9 mouse cellular contexts compared by ENCODE assay signal in the genomic region with DNA sequence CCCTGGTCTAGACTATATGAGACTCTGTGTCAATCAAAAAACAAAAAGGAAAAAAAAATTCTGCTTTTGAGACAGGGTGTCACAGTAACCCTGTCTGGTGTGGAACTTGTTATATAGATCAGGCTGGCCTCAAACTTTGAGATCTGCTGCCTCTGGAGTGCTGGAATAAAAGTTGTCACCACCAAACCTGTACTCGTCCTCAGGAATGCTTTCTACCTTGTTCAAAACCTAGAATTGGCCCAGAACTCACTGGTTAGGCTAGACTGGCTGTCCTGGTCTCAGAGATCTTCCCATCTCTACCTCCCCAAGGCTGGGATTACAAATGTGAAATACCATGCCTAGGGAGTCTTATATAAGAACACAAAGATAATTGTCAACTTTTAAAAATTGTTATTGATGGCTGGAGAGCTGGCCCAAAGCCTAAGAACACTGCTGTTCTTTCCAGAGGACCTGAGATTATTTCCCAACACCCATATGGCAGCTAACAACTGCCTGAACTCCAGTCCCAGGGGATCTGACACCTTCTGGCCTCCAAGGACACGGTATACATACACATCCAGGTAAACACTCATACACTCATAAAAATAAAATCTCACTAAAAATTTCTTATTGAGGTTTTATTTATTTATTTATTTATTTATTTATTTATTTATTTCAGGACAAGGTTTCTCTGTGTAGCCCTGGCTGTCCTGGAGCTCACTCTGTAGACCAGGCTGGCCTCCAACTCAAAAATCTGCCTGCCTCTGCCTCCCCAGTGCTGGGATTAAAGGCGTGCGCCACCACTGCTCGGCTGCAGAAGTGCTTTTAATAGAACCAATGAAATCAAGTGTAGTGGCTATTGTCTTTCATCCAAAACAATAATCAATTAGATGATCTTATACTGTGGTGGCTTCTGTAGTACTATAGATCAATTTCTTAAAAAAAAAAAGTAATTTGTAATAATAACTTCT. TPM values are rescaled to one million over a fixed set of nuclear protein-coding genes. Genes with fewer than 3 reads are reported as not detected.
A peak's percentile ranks its signal among the peaks of the same experiment; 100 is the strongest.
DNase-seq lines count a peak whose midpoint lies in the region; ATAC-seq and TF ChIP-seq lines count a peak whose summit lies in the region.
"Had no signal": no experiment of that assay in that cellular context is flagged by ENCODE, and none has a peak within 500 bp of the region (broad histone marks: within the 10 kb centered on the region; RNA-seq: fewer than 3 reads in every experiment).

No protein-coding gene starts in this region.

- 86% methylated on average over 5 of the region's 5 CpGs for WGBS in heart, embryonic 13.5 days
- WGBS in heart, postnatal 0 days: 90% methylated on average over 5 of the region's 5 CpGs
- WGBS in macrophage (ENCODE audit: missing documents): 97% methylated on average over 5 of the region's 5 CpGs

- no peak for DNase-seq in heart, postnatal 25 days (ENCODE audit: low spot score)
- no peak for DNase-seq in heart, postnatal 0 days (ENCODE audit: low spot score)
- no peak for DNase-seq in layer of hippocampus, adult 9-10 months (ENCODE audit: low spot score)
- DNase-seq in right cerebral cortex, postnatal 14 days: no peak
- no peak for DNase-seq in left cerebral cortex, postnatal 10 days (ENCODE audit: extremely low spot score in 1 of 2, low spot score in 2 of 2)
- DNase-seq: kidney, postnatal 10 days had no signal

- H3K9me3 ChIP-seq in heart, embryonic 13.5 days: no peaks in the 10 kb centered on the region
- no peaks in the 10 kb centered on the region for H3K9me3 ChIP-seq in ES-Bruce4 (replicated peaks; ENCODE audit: control insufficient read depth, insufficient read depth, low read length, poor library complexity, severe bottlenecking)
- H3K9me3 ChIP-seq in heart, postnatal 0 days (replicated peaks; ENCODE audit: control insufficient read depth, low read length): no peaks in the 10 kb centered on the region

- TF ChIP-seq POLR2A in ES-Bruce4 (IDR thresholded peaks at IDR 0.05; ENCODE audit: insufficient read depth, low read length): no peak

- no peak overlapping the region; the same call in 1 of the 2 replicates for H3K9ac ChIP-seq in heart, embryonic 13.5 days
- peak overlapping the region; percentile 98 for H3K9ac ChIP-seq in ES-Bruce4 (ENCODE audit: low read depth, poor library complexity, severe bottlenecking)
- H3K9ac ChIP-seq in heart, postnatal 0 days (replicated peaks; ENCODE audit: low read depth, low read length): no peak overlapping the region

- H3K27ac ChIP-seq in heart, embryonic 13.5 days (replicated peaks): peak overlapping the region; percentile 89; the same call in 1 of the 2 replicates
- no peak overlapping the region for H3K27ac ChIP-seq in ES-Bruce4 (ENCODE audit: insufficient read depth, low read length)
- peak overlapping the region; percentile 80; the same call in 1 of the 2 replicates for H3K27ac ChIP-seq in heart, postnatal 0 days (ENCODE audit: low read depth)
- peak overlapping the region; percentile 89 for H3K27ac ChIP-seq in macrophage

- no peak for TF ChIP-seq CTCF in ES-Bruce4 (IDR thresholded peaks at IDR 0.05; ENCODE audit: low read depth, low read length)
- TF ChIP-seq CTCF in heart, postnatal 0 days (IDR thresholded peaks at IDR 0.05; ENCODE audit: low read depth): no peak

- no peak for ATAC-seq in heart, embryonic 13.5 days (ENCODE audit: extremely low read depth, insufficient number of reproducible peaks, low FRiP score, low TSS enrichment)
- ATAC-seq in heart, postnatal 0 days (ENCODE audit: insufficient read depth, low read depth): no peak

- peak overlapping the region; percentile 84 for H3K4me2 ChIP-seq in heart, embryonic 13.5 days
- peak overlapping the region; percentile 73 for H3K4me2 ChIP-seq in heart, postnatal 0 days (ENCODE audit: low read depth, low read length)

- no peaks in the 10 kb centered on the region for H3K36me3 ChIP-seq in heart, embryonic 13.5 days
- H3K36me3 ChIP-seq in ES-Bruce4 (ENCODE audit: control insufficient read depth, insufficient read depth, low read length, poor library complexity, severe bottlenecking) (no peaks in the 10 kb centered on the region), macrophage (ENCODE audit: inconsistent target) (no peaks in the 10 kb centered on the region)
- no peaks in the 10 kb centered on the region for H3K36me3 ChIP-seq in heart, postnatal 0 days (replicated peaks; ENCODE audit: control insufficient read depth, insufficient read depth, low read length)

- intact Hi-C loops in heart, postnatal 25 days (cut with DNase I): loop anchor here (2.0 kb wide), 1 partner anchor 75 kb away; a partner anchor contains a TSS
- intact Hi-C loops in left cerebral cortex, postnatal 10 days (cut with DNase I): loop anchor here (2.0 to 10.0 kb wide), 3 partner anchors 75 to 297 kb away; a partner anchor contains a TSS

- peaks cover under 1% of the 10 kb centered on the region; the same call in 1 of the 2 replicates for H3K79me2 ChIP-seq in macrophage (ENCODE audit: inconsistent target)

- no peak for TF ChIP-seq EP300 in ES-Bruce4 (IDR thresholded peaks at IDR 0.05; ENCODE audit: insufficient read depth, low read depth, low read length)
- TF ChIP-seq EP300 in heart, postnatal 0 days (IDR thresholded peaks at IDR 0.05; ENCODE audit: low read depth): no peak

- H3K27me3 ChIP-seq in heart, embryonic 13.5 days (replicated peaks): no peaks in the 10 kb centered on the region
- H3K27me3 ChIP-seq in ES-Bruce4 (ENCODE audit: control insufficient read depth, insufficient read depth, low read length, poor library complexity, severe bottlenecking): no peaks in the 10 kb centered on the region
- no peaks in the 10 kb centered on the region for H3K27me3 ChIP-seq in heart, postnatal 0 days (ENCODE audit: control insufficient read depth, insufficient read depth, low read length)

- peak overlapping the region; percentile 74 for H3K4me3 ChIP-seq in heart, embryonic 13.5 days
- no peak overlapping the region for H3K4me3 ChIP-seq in ES-Bruce4 (ENCODE audit: low read depth, low read length)
- no peak overlapping the region for H3K4me3 ChIP-seq in heart, postnatal 0 days (ENCODE audit: low read depth, low read length)
- no peak overlapping the region for H3K4me3 ChIP-seq in macrophage (ENCODE audit: inconsistent target)

- peaks cover 19% of the 10 kb centered on the region for H3K4me1 ChIP-seq in heart, embryonic 13.5 days
- H3K4me1 ChIP-seq in ES-Bruce4 (ENCODE audit: control insufficient read depth, insufficient read depth, low read length): no peaks in the 10 kb centered on the region
- H3K4me1 ChIP-seq in heart, postnatal 0 days (ENCODE audit: control insufficient read depth, insufficient read depth): 0 out of 2 replicates have a peak, but pooled peaks cover 10% of the 10 kb centered on the region

RNA-seq across cellular contexts. Expression of a gene that starts 1.0 kb away (rescaled TPM):
- 12.2 and 17.2 TPM in 2 replicates for polyA plus RNA-seq in heart, embryonic 13.5 days (2015; fragmentation: Nextera tagmentation; extraction: Ambion mirVana)
- total RNA-seq in heart, postnatal 25 days (2021): 10 to 100 TPM; 34.6 to 47.1 TPM
- polyA plus RNA-seq in ES-Bruce4 (2011; ENCODE audit: insufficient read depth, insufficient read length, low read depth, missing spikeins) (26.3 and 33.2 TPM in 2 replicates), macrophage (2018) (0.29 to 3.3 TPM (median 1.0 TPM) in 3 replicates)
- 4.5 and 6.3 TPM in 2 replicates for total RNA-seq in heart, postnatal 0 days (2014; rRNA removed; ENCODE audit: low replicate concordance)
- polyA plus RNA-seq in heart, postnatal 0 days (2015; fragmentation: Nextera tagmentation; extraction: Ambion mirVana): 19.2 and 20.2 TPM in 2 replicates
- total RNA-seq in macrophage (2018; cell fraction: chromatin; rRNA removed): 1 to 10 TPM in 17 of 26 experiments, under 1 TPM in 4, not detected in 5; 0.52 to 7.9 (median 2.6) TPM
- total RNA-seq in macrophage (2018; cell fraction: cytosol; rRNA removed): 1 to 10 TPM in 8 of 26 experiments, under 1 TPM in 18; 0.29 to 2.3 (median 0.84) TPM
- 1 to 10 TPM in 14 of 26 experiments, under 1 TPM in 7, not detected in 5; 0.36 to 8.8 (median 1.4) TPM for total RNA-seq in macrophage (2018; cell fraction: nucleus; rRNA removed)
- total RNA-seq in left cerebral cortex, postnatal 10 days (2021): 10 to 100 TPM; 22.1 to 25.0 TPM

RNA-seq across cellular contexts. Expression of a gene that starts 4.4 kb away (rescaled TPM):
- polyA plus RNA-seq in heart, embryonic 13.5 days (2015; fragmentation: Nextera tagmentation; extraction: Ambion mirVana): 637 and 710 TPM in 2 replicates
- total RNA-seq in heart, postnatal 25 days (2021): 100 to 1,000 TPM; 290 to 301 TPM
- polyA plus RNA-seq in ES-Bruce4 (2011; ENCODE audit: insufficient read depth, insufficient read length, low read depth, missing spikeins) (321 and 324 TPM in 2 replicates), macrophage (2018) (231 to 631 TPM (median 515 TPM) in 3 replicates)
- total RNA-seq in heart, postnatal 0 days (2014; rRNA removed; ENCODE audit: low replicate concordance): 704 and 779 TPM in 2 replicates
- 923 and 965 TPM in 2 replicates for polyA plus RNA-seq in heart, postnatal 0 days (2015; fragmentation: Nextera tagmentation; extraction: Ambion mirVana)
- total RNA-seq in macrophage (2018; cell fraction: chromatin; rRNA removed): 10 to 100 TPM in 23 of 26 experiments, 1 to 10 TPM in 3; 8.1 to 84.4 (median 24.2) TPM
- total RNA-seq in macrophage (2018; cell fraction: cytosol; rRNA removed): 100 to 1,000 TPM; 354 to 532 (median 434) TPM
- 100 to 1,000 TPM in 15 of 26 experiments, 10 to 100 TPM in 11; 45.3 to 183 (median 105) TPM for total RNA-seq in macrophage (2018; cell fraction: nucleus; rRNA removed)
- 100 to 1,000 TPM; 326 to 345 TPM for total RNA-seq in left cerebral cortex, postnatal 10 days (2021)

RNA-seq across cellular contexts. Expression of a gene that starts 40.5 kb away (rescaled TPM):
- 1,129 and 1,294 TPM in 2 replicates for polyA plus RNA-seq in heart, embryonic 13.5 days (2015; fragmentation: Nextera tagmentation; extraction: Ambion mirVana)
- 100 to 1,000 TPM; 177 to 178 TPM for total RNA-seq in heart, postnatal 25 days (2021)
- polyA plus RNA-seq in ES-Bruce4 (2011; ENCODE audit: insufficient read depth, insufficient read length, low read depth, missing spikeins) (50.8 and 52.4 TPM in 2 replicates), macrophage (2018) (191 to 766 TPM (median 446 TPM) in 3 replicates)
- 114 and 243 TPM in 2 replicates for total RNA-seq in heart, postnatal 0 days (2014; rRNA removed; ENCODE audit: low replicate concordance)
- polyA plus RNA-seq in heart, postnatal 0 days (2015; fragmentation: Nextera tagmentation; extraction: Ambion mirVana): 788 and 904 TPM in 2 replicates
- total RNA-seq in macrophage (2018; cell fraction: chromatin; rRNA removed): 1 to 10 TPM in 17 of 26 experiments, under 1 TPM in 3, not detected in 6; 0.59 to 10.0 (median 2.2) TPM
- 100 to 1,000 TPM in 16 of 26 experiments, 10 to 100 TPM in 10; 81.5 to 363 (median 177) TPM for total RNA-seq in macrophage (2018; cell fraction: cytosol; rRNA removed)
- total RNA-seq in macrophage (2018; cell fraction: nucleus; rRNA removed): 100 to 1,000 TPM in 1 of 26 experiments, 10 to 100 TPM in 25; 22.4 to 113 (median 50.5) TPM
- total RNA-seq in left cerebral cortex, postnatal 10 days (2021): 10 to 100 TPM in 1 of 2 experiments, 1 to 10 TPM in 1; 9.7 to 10.2 TPM
